Mouse (Mus musculus) left cerebral cortex, postnatal 4 days (tissue): ENCODE measurements around the gene Ralgps1. TPM values are rescaled to one million over a fixed set of nuclear protein-coding genes. Genes with fewer than 3 reads are reported as not detected.
A peak's percentile ranks its signal among the peaks of the same experiment; 100 is the strongest.

ENCODE experiments used
- DNase-seq: peaks from one replicate; pipeline ENCODE4 v3.0.0-alpha.2; 2022
- intact Hi-C: fragments of 180-260 bp; cut with DNase I; formaldehyde crosslinking; loops from one replicate; pipeline ENCODE4 v1.15.1; 2025
- total RNA-seq, 2 experiments: library from RNA; stranded (reverse); gene quantifications; 2 replicates each; pipeline ENCODE4 v1.2.3; 2021

Gene Ralgps1
- total RNA-seq, 2 experiments from 2014 or later, result 117 to 123 TPM

DNA sequence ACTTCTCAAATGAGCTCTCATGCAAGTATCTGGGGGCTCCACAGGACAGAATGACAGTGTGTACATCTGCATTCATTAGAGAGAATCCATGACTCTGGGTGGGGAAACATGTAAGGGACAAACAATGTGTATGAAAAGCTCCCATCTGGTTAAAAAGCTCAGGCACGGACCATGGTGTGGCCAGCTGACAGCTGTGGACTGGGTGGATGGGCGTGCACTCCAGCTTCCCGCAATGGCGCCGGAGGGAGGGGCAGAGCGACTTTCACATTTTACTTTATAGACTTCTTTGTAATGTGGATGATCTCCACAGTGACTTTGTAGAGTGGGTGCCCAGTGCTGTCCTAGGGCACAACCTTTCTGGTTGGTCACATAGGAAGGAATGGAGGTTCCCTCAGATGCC lies 118.5 kb downstream of the Ralgps1 start:
- no peak for DNase-seq
- intact Hi-C loops, result no loop called here

DNA sequence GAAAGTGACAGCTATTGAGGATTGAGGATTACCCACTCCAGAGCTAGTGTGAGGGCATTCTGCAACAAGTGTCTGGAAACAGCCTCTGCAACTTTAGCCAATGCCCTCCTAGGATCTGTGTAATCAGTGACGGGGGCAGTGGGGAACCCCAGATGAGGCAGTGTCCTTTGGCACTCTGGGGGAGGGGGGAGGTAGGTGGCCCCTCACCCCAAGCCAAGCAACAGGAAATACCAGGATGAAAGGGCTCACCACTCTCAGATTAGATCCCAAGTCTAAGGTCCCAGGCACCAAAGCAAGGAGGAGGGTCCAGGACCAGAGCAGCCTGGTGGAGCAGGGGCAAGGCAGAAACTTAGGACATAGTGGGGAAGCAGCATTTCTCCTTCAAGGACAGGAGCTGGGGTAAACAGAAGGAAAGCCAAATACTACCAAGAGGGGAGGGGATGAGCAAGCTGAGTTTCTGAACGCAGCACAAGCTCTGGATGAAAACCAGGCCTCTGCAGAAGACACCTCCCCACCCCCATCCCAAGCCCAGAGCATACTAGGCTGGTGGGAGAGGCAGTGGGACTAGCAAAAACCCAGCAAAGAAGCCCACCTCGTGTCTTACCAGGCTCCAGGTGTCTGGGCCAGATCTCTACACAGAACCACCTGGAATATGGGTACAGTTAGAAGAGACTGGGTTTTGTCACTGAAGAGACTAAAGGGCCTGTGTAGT lies 121.2 kb downstream of the Ralgps1 start:
- intact Hi-C loops, result no loop called here
- no peak for DNase-seq

DNA sequence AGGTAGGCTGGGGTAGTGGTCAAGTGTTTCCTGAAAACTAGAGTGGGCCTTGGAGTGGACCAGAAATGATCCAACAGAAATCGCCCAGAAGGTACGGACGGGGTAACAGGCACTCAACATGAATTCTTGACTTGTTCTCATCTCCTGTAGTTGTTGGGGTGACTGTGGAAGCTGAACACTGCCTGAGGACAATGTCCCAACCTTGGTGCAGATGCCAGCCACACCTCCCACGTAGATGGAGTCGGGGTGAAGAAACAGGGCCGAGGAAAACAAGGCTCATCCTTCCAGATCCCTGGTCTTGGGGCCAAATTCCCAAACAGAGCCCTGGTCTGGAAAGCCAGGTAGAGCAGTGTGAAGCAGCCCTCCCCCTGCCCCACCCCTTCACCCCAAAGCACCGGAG lies 122.7 kb downstream of the Ralgps1 start:
- intact Hi-C loops, result no loop called here
- DNase-seq, result no peak

DNA sequence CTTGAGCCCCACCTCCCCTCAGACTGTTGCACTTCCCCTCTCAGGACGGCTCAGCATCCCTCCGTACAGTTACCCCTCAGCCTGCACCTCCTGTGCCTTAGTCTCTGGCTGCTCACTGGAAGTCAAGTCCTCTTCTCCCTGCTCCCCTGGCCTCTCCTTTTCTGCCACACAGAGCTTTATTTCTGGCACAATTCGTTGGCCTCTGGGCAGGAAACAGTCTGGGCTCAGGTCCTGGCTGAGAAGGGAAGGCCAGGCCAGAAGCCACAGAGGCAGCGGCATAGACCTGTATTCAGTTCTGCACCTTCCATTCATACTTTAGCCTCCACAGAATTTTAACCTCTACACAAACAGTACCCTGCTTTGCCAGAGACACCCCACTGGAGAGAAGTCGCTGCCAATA lies 124.4 kb downstream of the Ralgps1 start:
- intact Hi-C loops, result no loop called here
- no peak for DNase-seq

DNA sequence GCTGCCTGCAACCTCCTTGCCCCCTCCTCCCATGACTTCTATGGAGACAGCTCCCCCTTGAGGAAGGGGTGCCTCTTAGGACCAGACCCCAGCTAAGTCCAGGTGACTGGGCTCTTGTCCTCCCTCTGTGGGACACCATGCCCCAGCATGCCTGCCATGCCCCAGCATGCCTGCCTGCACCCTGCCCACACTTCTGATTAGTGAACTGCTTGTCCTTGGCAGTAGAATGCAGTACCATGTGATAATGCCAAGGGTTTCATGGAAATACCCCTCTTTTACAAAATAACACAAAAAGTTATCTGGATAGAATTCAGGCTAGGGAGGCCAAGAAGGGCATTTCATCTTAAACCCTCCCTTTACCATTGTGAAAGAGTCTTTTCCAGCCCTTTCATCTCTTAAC lies 125.9 kb downstream of the Ralgps1 start:
- intact Hi-C loops, result no loop called here

DNA sequence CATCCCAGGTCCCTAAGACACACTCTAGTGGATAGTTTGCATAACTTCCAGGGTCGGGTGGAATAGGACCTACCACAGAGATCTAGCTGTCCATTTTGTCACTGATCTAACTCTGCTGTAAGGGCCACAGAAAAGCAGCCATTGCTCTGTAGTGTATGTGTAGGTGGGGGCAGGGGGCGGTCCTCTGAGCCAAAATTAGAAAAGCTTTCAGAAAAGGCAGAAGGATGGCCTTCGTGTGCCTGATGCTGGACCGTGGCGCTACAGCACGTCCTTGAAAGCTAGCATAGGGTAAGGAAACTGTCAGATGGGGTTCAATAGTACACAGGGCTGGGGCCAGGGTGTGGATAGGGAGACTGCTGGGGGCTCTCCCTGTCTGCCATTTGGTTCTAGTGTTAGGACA lies 126.4 kb downstream of the Ralgps1 start:
- intact Hi-C loops, result no loop called here
- no peak for DNase-seq

More for the DNA sequence above, 125.9 kb downstream of the Ralgps1 start:
- DNase-seq, result no peak

GRCm38 (mm10) chr2:33237581-33237980 lies 133.7 kb downstream of the Ralgps1 start:
- intact Hi-C loops, result no loop called here
- DNase-seq, result no peak

GRCm38 (mm10) chr2:33234848-33235247 lies 136.4 kb downstream of the Ralgps1 start:
- DNase-seq, result peak; percentile 41
- intact Hi-C loops, result no loop called here

DNA sequence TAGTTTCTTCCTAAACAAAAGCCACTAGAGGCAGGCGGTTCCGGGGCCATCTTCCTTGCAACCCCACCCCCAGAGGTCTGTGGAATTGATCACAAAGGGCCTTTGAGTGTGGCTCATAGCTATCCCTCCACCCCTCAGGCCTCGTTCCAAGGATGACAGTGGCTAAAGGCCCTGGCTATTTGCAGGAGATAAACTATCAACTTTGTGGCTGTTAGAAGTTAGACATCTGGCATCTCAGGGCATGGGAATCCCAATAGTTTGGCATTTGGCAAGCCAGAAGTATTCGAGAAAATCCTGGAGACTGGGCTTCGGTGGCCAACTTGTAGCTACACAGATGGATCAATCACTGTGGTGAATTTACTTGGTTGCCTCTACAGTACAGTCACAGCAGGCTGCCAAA lies 137.4 kb downstream of the Ralgps1 start:
- no peak for DNase-seq
- intact Hi-C loops, result no loop called here

GRCm38 (mm10) chr2:33232782-33233570 lies 138.3 kb downstream of the Ralgps1 start:
- intact Hi-C loops, result no loop called here
- DNase-seq, result no peak

- intact Hi-C loops, result no loop called here
- no peak for DNase-seq
Measured at GRCm38 (mm10) chr2:33231788-33232187, 139.5 kb downstream of the Ralgps1 start.

DNA sequence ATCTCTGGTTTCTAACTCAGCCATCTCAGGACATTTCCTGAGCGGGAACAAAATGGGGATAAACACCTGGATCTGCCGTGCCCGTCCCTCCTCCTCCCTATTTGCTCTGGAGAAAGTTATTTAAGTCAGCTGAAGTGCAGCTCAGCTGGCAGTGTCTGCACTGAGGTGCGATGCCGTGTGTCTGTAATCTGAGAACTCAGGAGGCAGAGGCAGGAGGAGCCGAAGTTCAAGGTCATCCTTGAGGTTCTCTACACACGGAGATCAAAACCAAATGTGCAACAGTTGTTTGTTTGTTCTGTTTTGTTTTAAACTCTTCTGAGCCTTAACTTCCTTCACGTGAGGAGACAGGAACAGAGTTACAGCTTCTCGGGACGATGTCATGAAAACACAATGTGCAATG lies 140.6 kb downstream of the Ralgps1 start:
- intact Hi-C loops, result no loop called here

GRCm38 (mm10) chr2:33228551-33228950 lies 142.7 kb downstream of the Ralgps1 start:
- DNase-seq, result no peak
- intact Hi-C loops, result no loop called here

More for the DNA sequence above, 140.6 kb downstream of the Ralgps1 start:
- no peak for DNase-seq

- no peak for DNase-seq
- intact Hi-C loops, result no loop called here
Measured at GRCm38 (mm10) chr2:33228077-33228476, 143.2 kb downstream of the Ralgps1 start.

DNA sequence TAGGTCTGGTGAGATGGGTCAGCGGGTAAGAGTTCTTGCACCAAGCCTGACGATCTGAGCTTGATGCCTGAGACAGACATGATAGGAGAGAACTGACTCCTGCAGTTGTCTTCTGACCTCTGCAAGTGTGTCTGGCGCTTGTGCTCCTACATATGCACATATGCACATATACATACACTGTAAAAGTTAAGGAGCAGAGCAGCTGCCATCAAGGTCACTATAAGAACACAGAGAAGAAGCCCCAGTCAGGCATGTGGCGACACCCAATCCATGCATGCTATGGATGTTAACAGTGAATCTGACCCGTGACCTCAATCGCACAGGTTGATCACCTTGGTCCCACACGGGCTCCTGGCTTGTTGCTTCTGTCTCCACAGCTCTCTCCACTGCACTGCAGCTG lies 145.4 kb downstream of the Ralgps1 start:
- DNase-seq, result no peak
- intact Hi-C loops, result no loop called here

- DNase-seq, result no peak
- intact Hi-C loops, result no loop called here
Measured at GRCm38 (mm10) chr2:33223656-33224358, 147.5 kb downstream of the Ralgps1 start.

DNA sequence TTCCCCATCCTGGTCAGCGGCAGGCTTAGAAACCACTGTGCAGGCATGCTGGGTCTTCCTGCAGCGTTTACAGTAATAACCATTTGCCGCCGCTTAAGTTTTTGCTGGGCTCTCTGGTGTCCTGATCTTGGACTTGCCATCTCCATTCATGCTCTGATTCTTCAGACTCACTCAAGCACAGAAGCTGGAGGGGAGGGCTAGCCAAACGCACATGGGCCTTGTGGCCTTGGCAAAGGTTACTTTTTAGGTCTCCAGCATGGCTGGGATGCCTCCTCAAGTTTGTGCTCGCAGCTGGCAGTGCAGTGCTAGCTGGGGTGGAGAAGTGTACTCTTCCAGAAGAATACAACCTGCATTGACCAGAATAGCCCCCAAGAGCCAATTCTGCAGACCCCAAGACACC lies 148.8 kb downstream of the Ralgps1 start:
- intact Hi-C loops, result no loop called here
- DNase-seq, result no peak

GRCm38 (mm10) chr2:33221339-33221900 lies 149.9 kb downstream of the Ralgps1 start:
- no peak for DNase-seq
- intact Hi-C loops, result no loop called here

GRCm38 (mm10) chr2:33220674-33221338 lies 150.5 kb downstream of the Ralgps1 start:
- intact Hi-C loops, result no loop called here
- DNase-seq, result no peak

GRCm38 (mm10) chr2:33220246-33220645 lies 151.0 kb downstream of the Ralgps1 start:
- DNase-seq, result peak; percentile 35
- intact Hi-C loops, result no loop called here

DNA sequence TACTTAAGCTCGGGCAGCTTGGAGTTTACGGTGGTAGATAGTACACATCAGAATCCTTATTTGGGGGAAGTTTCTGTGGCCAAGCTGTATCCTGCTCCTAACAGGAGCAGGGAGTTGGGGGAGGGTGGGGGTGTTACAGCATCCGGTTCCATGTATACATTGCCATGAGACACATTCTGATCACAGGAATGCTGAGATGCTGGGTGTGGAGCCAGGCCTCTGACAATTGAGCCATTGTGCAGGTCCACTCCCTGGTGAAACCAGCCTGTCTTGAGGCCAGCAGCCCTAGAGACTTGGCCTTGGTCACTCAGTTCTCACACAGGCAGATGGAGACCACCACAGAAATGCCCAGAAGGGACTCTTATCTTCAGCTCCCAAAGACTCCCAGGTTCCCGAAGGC lies 151.6 kb downstream of the Ralgps1 start:
- DNase-seq, result no peak
- intact Hi-C loops, result no loop called here
